ENCODE assay signal across 8 mouse cellular contexts in the genomic region with DNA sequence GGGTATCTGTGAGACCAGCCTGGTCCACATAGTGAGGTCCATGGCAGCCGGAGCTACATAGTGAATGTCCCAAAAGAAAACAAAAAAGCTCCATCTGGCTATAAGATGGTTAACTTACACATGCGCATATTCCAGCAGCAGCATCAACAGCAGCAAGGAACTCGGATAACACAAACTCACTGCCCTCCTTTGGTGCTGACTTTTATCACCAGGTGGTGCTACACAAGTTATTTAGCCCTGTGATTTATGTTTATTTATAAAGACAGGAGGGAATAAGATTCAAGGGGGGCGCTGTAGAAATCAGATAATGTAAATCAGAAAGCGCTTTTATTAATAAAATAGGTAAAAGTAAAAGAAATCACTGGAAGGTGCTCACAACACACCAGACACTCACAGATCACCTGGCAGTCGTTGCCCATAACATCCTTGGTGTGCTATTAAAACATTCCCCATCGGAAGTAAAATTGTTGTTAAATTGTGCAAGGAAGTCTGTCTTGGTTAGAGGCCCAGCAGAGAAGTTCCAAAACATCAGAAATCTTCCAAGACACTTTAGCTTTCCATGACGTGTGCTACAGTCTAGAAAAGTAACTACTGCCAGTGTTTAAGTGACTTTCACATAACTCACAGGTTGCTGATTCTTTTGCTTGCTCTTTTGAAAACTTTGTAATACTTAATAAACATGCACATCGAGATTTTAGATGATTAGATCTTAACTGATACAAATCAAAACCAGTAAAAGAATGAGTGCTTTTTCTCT. TPM values are rescaled to one million over a fixed set of nuclear protein-coding genes. Genes with fewer than 3 reads are reported as not detected.
A peak's percentile ranks its signal among the peaks of the same experiment; 100 is the strongest.
DNase-seq lines count a peak whose midpoint lies in the region; ATAC-seq lines count a peak whose summit lies in the region.

No protein-coding gene starts in this region.

- H3K9ac ChIP-seq in liver, embryonic 12.5 days: peak overlapping the region; percentile 90

- 53% methylated on average over 9 of the region's 9 CpGs for WGBS in forebrain, embryonic 10.5 days
- 46% methylated on average over 9 of the region's 9 CpGs for WGBS in liver, embryonic 12.5 days (ENCODE audit: insufficient replicate concordance)

- H3K4me2 ChIP-seq in liver, embryonic 12.5 days: peak overlapping the region; percentile 85

- no peak for ATAC-seq in cerebellum, adult (ENCODE audit: insufficient number of reproducible peaks, low FRiP score, low TSS enrichment)
- ATAC-seq in liver, embryonic 12.5 days: no peak

- H3K27ac ChIP-seq in forebrain, embryonic 10.5 days: peak overlapping the region; percentile 99
- H3K27ac ChIP-seq in liver, embryonic 12.5 days: no peak overlapping the region

- peak; percentile 35 for DNase-seq in cerebellum, adult 9-10 months
- peak; percentile 70 for DNase-seq in 3T3-L1 (ENCODE audit: low read depth, low spot score)
- no peak for DNase-seq in forebrain, embryonic 10.5 days (ENCODE audit: extremely low spot score, low spot score)
- DNase-seq in frontal cortex, postnatal 36 days (ENCODE audit: low spot score in 2 of 2): no peak
- no peak for DNase-seq in cerebellum, postnatal 14 days
- DNase-seq in kidney, postnatal 10 days: no peak

- no peaks in the 10 kb centered on the region for H3K9me3 ChIP-seq in forebrain, embryonic 10.5 days
- no peaks in the 10 kb centered on the region for H3K9me3 ChIP-seq in liver, embryonic 12.5 days (replicated peaks)

- no peaks in the 10 kb centered on the region for H3K27me3 ChIP-seq in forebrain, embryonic 10.5 days (ENCODE audit: poor library complexity, severe bottlenecking)
- no peaks in the 10 kb centered on the region for H3K27me3 ChIP-seq in liver, embryonic 12.5 days (replicated peaks)

- peaks cover 37% of the 10 kb centered on the region for H3K36me3 ChIP-seq in forebrain, embryonic 10.5 days (replicated peaks)
- peaks cover 41% of the 10 kb centered on the region for H3K36me3 ChIP-seq in liver, embryonic 12.5 days

- peak overlapping the region; percentile 62 for H3K4me3 ChIP-seq in forebrain, embryonic 10.5 days
- H3K4me3 ChIP-seq in liver, embryonic 12.5 days: peak overlapping the region; percentile 84

- peaks cover 32% of the 10 kb centered on the region for H3K4me1 ChIP-seq in forebrain, embryonic 10.5 days
- peaks cover 47% of the 10 kb centered on the region for H3K4me1 ChIP-seq in liver, embryonic 12.5 days

RNA-seq across cellular contexts. Expression of a gene that starts 1.4 kb away (rescaled TPM):
- polyA plus RNA-seq in forebrain, embryonic 10.5 days (2016; fragmentation: Nextera tagmentation; extraction: Ambion mirVana): 369 and 410 TPM in 2 replicates
- 242 and 259 TPM in 2 replicates for polyA plus RNA-seq in liver, embryonic 12.5 days (2016; fragmentation: Nextera tagmentation; extraction: Ambion mirVana)

RNA-seq across cellular contexts. Expression of a gene that starts 1.5 kb away (rescaled TPM):
- polyA plus RNA-seq in forebrain, embryonic 10.5 days (2016; fragmentation: Nextera tagmentation; extraction: Ambion mirVana): 103 and 105 TPM in 2 replicates
- polyA plus RNA-seq in liver, embryonic 12.5 days (2016; fragmentation: Nextera tagmentation; extraction: Ambion mirVana): 73.2 and 79.9 TPM in 2 replicates

RNA-seq across cellular contexts. Expression of a gene that starts 29.0 kb away (rescaled TPM):
- 7.1 and 7.9 TPM in 2 replicates for polyA plus RNA-seq in forebrain, embryonic 10.5 days (2016; fragmentation: Nextera tagmentation; extraction: Ambion mirVana)
- polyA plus RNA-seq in liver, embryonic 12.5 days (2016; fragmentation: Nextera tagmentation; extraction: Ambion mirVana): 3.6 and 4.0 TPM in 2 replicates

Comparison
In these comparisons a context has a peak if more than half of its experiments do, and no peak if none do; other contexts are left out.
1. DNase-seq: peak in cerebellum, adult 9-10 months (single experiment) and 3T3-L1 (single experiment); none in forebrain, embryonic 10.5 days (single experiment), frontal cortex, postnatal 36 days (0 of 2), cerebellum, postnatal 14 days (0 of 2) and kidney, postnatal 10 days (single experiment).